Mouse (Mus musculus) left cerebral cortex, adult 18-20 months (tissue): Measurements from ENCODE around the gene Dyrk1a. TPM values are rescaled to one million over a fixed set of nuclear protein-coding genes. Genes with fewer than 3 reads are reported as not detected.

Experiments
- DNase-seq, 2 experiments: peaks; one replicate each; pipeline ENCODE4 v3.0.0; 2021 to 2022; ENCODE audit warnings: low spot score in 2 of 2, mixed read lengths in 1 of 2
- total RNA-seq, 2 experiments: library from RNA; stranded (reverse); gene quantifications; 2 replicates each; pipeline ENCODE4 v1.2.3; 2021

Gene Dyrk1a
- total RNA-seq, 2 experiments from 2014 or later: 94.8 to 96.3 TPM

GRCm38 (mm10) chr16:94701141-94701540, 131.3 kb downstream of the Dyrk1a start:
- no peak for DNase-seq

DNA sequence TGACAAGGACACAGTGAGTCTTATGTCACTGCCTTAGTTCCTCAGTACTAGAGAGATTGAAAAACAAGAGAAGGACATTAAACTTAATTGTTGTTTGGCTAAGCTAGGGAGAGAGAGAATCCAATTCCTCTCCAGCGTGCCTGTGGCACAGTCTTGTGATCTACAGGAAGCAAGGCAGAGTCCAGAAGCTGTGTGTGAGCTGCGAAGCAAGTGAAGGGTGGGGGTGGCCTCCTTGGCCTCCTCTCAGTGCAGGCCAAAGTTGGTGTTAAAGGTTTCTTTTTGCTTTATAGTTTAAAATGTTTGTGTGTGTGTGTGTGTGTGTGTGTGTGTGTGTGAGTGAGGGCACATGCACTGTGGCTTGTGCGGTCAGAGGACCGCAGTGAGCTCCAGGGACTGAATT, 132.2 kb downstream of the Dyrk1a start:
- no peak for DNase-seq

DNA sequence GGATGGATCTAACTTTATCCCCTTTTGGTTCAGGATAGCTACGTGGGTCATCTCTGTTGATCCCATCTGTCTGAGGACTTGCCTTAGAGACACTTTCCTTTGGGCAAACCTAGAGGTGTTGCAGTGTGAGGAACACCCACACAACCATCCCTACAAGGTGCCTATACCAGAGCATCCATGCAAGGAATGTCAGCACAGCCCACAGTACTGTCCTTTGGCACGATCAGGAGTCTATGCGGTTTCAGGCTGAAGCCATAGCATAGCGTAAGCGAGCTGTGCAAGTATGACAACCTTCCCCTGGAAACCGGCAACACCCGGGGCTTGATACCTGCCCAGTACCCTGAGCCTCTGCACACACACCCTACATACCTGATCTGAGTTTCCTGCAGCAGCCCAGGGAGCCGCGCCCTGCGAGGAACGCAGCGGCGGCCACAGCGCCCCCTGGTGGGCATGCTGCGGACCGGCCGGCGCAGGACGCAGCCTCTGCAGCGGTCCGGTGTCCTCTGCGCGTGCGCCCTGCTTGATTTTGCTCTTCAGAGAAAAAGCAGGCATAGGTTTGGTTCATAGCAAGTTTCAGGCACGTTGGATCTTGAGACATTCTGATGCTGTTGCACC, 143.8 kb downstream of the Dyrk1a start:
- peak; percentile 88 for DNase-seq

GRCm38 (mm10) chr16:94714483-94714882, 144.7 kb downstream of the Dyrk1a start:
- no peak for DNase-seq

DNA sequence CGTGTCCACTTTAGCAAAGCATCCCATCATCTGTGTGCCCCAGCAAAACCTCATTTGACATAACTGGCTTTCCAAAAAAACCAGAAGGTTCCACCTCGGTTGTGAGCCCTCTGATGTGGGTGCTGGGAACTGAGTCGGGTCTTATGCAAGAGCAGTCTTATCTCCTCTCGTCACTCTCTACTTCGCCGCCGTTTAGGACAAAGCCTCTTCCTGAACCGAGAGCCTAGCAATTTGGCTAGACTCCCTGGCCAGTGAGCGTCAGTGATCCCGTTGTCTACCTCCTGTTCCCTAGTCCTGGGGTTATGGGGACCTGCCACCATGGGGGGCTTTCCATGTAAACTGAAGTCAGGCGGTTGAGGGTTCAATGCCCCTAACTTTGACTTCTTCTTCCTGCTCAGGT, 147.2 kb downstream of the Dyrk1a start:
- DNase-seq: no peak

- no peak for DNase-seq
Observed at GRCm38 (mm10) chr16:94718919-94719318, 149.1 kb downstream of the Dyrk1a start.

GRCm38 (mm10) chr16:94719488-94719887, 149.7 kb downstream of the Dyrk1a start:
- no peak for DNase-seq

- no peak for DNase-seq
Observed at GRCm38 (mm10) chr16:94720476-94721153, 150.8 kb downstream of the Dyrk1a start.

DNA sequence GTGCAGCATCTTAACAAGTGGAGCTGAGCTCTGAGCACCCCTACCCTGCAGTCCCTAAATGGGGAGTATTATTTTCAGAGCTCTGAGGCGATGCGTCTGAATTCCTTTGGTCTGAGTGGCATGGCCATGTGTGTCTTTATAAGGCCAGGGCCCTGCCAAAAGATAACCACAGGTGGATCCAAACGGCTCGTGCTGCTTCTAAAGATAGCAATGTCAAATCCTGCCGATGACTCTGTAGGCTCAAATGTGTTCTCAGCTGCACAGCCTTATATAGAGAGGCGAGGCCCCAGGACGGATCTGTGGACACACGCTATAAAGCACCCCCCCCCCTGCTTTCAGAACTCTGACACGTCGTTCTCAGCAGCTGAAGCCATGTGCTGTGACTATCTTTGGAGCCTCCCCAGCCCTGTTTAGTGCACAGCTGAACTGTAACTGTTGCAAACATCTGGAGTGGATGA, 151.8 kb downstream of the Dyrk1a start:
- DNase-seq: no peak

DNA sequence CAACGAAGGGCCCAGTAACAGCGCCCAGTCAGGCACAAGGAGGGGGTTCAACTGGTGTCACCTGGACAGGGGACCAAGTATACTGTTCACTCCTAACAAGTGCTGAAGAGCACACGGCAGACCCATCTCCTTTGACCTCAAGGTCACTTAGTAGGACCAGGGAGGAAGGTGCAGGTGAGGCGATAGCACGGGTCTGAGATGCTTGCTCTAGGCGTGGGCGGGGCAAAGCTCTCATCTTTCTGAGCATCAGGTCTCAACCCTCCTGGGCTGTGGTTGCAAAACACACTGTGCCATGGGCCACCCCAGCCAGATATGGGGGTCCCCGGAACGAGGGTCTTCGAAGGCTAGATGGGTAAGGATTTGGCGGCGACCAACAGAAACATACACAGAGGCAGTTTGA, 153.1 kb downstream of the Dyrk1a start:
- DNase-seq: no peak

DNA sequence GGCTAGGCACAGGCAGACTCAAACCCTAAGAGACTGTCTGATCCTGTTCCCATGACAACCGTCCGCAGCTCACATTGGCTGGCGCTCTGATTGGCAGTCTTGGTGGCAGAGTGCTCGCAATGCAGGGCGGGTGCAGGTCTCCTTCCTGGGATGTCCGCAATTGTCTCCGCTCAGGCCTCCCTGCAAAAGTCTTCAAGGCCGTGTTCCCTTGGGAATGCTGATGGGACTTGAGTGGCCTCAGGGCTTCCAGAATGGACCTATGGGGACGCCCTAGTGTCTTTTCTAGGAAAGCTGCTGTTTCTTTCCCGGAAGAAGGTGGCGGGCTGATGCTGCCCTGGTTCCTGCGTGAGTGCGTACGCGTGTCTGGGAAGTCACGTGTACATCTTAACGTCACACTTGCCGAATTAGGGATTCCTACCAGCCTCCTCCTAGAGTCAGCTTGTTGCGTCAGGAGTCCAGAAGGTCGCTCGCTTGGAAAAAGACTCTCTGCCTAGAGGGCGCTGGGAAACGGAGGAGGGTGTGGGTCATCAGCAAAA, 154.3 kb downstream of the Dyrk1a start:
- peak; percentile 85 to 89 for DNase-seq

DNA sequence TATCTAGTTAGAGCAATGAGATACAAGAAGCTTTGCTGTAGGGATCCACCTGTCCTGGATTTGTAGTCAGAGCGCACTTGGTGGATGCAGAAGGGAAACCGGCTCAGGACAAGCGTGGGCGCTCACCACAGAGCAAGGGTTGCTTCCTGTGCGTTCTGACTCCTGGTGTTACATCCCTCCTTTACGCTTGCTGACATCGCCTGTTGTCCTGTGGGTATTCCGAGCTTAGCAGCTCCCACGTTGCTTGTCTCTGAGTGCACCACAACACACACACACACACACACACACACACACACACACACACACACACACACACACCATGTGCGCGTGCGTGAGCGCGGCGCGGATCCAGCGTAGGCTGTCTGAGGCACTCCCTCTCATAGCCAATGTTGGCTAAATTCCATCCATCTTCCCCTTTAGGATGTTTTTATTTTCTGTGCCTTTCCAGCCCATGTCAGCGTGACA, 155.0 kb downstream of the Dyrk1a start:
- DNase-seq: peak; percentile 39 to 55

GRCm38 (mm10) chr16:94729236-94729635, 159.4 kb downstream of the Dyrk1a start:
- DNase-seq: no peak

- DNase-seq: peak in 1 of 2 experiments; percentile 20
Observed at GRCm38 (mm10) chr16:94731027-94731426, 161.2 kb downstream of the Dyrk1a start.

DNA sequence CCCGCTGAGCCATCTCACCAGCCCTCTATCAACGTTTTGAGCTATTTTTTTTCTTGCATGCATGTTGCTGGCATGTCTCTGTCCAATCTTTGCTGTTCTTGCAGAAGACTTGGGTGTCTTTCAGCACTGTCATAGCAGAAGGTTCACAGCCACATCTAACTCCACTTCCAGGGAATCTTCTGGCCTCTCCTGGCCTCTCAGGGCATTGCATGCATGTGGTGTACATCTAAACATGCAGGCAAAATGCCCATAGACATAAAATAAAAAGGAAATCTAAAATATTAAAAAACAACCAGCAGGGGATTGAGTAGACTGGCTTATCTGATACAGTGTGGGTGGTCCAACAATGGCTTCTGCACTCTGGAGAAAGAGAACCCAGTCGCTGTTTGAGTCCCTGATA, 165.7 kb downstream of the Dyrk1a start:
- no peak for DNase-seq

DNA sequence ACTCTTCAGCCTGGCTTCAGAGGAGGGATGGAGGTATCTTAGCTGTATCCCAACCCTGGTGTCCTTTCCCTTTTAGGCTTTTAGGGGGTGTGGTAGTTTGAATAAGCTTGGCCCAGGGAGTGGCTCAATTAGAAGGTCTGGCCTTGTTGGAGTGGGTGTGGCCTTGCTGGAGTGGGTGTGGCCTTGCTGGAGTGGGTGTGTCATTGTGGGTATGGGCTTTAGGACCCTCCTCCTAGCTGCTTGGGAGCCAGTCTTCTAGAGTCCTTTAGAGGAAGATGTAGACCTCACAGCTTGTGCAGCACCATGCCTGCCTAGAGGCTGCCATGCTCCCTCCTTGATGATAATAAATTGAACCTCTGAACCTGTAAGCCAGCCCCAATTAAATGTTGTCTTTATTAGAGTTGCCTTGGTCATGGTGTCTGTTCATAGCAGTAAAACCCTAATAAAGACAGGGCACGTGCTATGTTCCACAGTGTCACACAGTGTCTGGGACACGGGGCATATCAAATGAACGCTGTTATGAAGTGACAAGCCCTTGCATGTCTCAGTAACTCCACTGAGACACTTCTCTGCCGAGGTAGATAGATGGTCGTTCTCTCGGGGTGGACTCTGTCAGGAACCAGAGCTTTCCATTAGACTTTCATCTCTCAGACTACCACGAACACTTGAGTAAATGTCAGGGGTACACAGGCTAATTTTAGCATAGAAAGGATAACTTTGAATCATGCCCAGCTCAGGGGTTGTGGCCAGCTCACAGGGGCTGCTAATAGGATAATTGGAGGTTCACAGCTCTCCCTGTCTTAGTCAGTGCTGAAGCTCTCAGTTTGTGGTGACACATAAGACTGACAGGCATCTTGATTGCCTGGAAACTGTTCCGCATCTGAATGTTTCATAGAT, 166.9 kb downstream of the Dyrk1a start:
- no peak for DNase-seq

DNA sequence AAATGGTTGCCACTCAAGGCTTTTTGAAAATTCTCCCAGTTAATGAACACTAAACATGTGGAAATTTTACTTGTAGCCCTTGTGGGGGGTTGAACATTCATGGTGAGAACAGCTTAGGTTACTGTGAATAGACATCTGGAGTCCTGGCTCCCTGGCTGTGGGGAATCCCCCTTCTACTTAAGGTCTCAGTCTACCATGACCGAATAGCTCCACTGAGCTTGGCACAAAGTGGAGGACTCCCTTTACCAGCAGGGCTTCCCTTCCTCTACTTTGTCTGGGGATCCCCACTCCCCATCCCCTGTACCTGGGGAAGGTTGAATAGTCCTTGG, 167.5 kb downstream of the Dyrk1a start:
- no peak for DNase-seq

DNA sequence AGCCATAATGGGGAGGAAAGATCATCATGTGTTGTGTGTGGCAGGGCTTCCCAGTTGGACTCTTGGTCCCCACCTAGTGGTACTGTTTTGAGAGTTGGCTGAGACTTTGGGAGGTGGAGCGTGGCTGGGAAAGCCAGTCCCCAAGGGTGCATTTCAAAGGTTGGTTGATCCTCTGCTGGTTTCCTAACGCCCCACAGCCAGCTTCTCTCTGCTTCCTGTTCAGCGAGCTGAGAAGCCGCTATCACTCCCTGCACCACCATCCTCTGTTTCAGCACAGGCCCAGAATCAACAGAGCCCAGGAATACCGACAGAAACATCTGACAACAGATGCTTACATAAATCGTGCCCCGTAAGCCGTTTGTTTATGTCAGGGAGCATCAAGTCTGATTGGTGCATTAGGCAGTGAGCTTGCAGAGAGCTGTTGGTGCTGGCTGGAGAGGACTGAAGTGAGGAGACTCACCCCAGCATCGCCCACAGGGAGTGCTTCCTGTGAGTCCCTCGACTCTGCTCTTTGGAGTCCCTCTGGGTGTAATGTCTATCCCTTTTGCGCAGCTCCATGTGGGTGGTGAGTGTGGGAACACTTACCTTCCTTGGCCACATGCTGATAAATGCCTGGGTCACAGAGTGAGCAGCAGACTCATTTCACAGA, 174.2 kb downstream of the Dyrk1a start:
- peak; percentile 38 to 61 for DNase-seq

- DNase-seq: no peak
Observed at GRCm38 (mm10) chr16:94745016-94745415, 175.2 kb downstream of the Dyrk1a start.
